Comparison of ENCODE assay signal across 12 mouse cellular contexts in the genomic region with DNA sequence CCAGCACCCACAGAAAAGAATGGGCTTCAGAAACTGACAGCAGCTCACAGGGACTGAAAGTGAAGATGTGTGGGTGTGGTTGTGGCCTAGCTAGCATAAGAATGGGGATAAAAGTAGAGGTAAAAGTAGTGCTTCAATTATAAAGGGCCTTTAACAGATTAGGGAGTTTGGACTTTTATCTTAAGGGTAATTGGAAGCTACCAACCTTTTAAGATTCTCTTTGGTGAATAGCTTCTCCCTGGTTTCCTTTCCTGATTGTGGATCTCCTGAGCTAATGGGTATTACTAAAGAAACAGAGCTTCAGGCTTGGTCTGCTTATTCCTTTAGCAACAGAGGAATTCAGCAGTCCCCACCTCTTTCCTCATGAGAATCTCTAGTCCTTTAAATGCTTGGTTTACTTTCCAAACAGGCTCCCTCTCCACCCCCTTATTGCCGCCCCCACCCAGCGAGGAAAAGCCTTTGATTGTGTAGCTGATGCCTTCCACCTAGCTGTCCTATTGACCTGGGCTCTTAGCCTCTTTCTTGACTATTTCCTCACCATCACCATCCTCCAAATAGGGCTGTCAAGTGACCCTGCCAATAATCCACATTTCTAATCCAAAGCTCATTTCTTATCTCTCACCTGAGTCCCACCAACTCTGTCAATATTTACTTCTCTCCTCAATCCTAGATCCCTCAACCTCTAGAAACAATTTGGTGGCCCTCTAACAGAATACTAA.
"Had no signal": no experiment of that assay in that cellular context is flagged by ENCODE, and none has a peak within 500 bp of the region (broad histone marks: within the 10 kb centered on the region; RNA-seq: fewer than 3 reads in every experiment).

No protein-coding gene starts in this region.

- H3K4me3 ChIP-seq: layer of hippocampus, adult 2 months; limb, embryonic 15.5 days; midbrain, embryonic 13.5 days; myocyte; neural tube, embryonic 15.5 days had no signal

- H3K27me3 ChIP-seq: limb, embryonic 15.5 days; midbrain, embryonic 13.5 days; neural tube, embryonic 15.5 days had no signal

- H3K9ac ChIP-seq: limb, embryonic 15.5 days; liver, embryonic 14.5 days; midbrain, embryonic 13.5 days; neural tube, embryonic 15.5 days had no signal

- DNase-seq: kidney, adult 18-20 months; kidney, postnatal 10 days; kidney, postnatal 4 days; lung, adult 18-20 months; right cerebral cortex, adult 18-20 months; thymus, postnatal 36 days had no signal

- H3K4me2 ChIP-seq: limb, embryonic 15.5 days; midbrain, embryonic 13.5 days; neural tube, embryonic 15.5 days had no signal

- H3K27ac ChIP-seq: layer of hippocampus, adult 2 months; limb, embryonic 15.5 days; liver, embryonic 14.5 days; midbrain, embryonic 13.5 days; neural tube, embryonic 15.5 days had no signal

- H3K9me3 ChIP-seq: limb, embryonic 15.5 days; midbrain, embryonic 13.5 days; neural tube, embryonic 15.5 days had no signal

- ATAC-seq: midbrain, embryonic 13.5 days had no signal

- H3K36me3 ChIP-seq: limb, embryonic 15.5 days; midbrain, embryonic 13.5 days; neural tube, embryonic 15.5 days had no signal
